Mouse (Mus musculus): ENCODE results near the gene Ddost.

GRCm38 (mm10) chr4:138330264-138330671 is 25.7 kb downstream of the Ddost start:
- TF ChIP-seq CTCF (IDR thresholded peaks at IDR 0.05; ENCODE audit: low read depth, low read length) (no peak), GATA1 (IDR thresholded peaks at IDR 0.05; ENCODE audit: borderline replicate concordance, low read length) (no peak), GATA2 (IDR thresholded peaks at IDR 0.05; ENCODE audit: borderline replicate concordance, low read depth, low read length) (no peak), POLR2AphosphoS5 (IDR thresholded peaks at IDR 0.05; ENCODE audit: insufficient replicate concordance, low read depth, low read length) (no peak), TAL1 (conservative IDR thresholded peaks at IDR 0.05; ENCODE audit: low read depth, low read length) (no peak)
